Mouse (Mus musculus) heart, adult 18-20 months (tissue): ENCODE measurements around the gene 1700010I14Rik. TPM values are rescaled to one million over a fixed set of nuclear protein-coding genes. Genes with fewer than 3 reads are reported as not detected.
A peak's percentile ranks its signal among the peaks of the same experiment; 100 is the strongest.

Experiments used
- DNase-seq, 2 experiments: peaks; one replicate each; pipeline ENCODE4 v3.0.0; 2021 to 2022; ENCODE audit warnings: mixed read lengths in 1 of 2
- total RNA-seq, 2 experiments: library from RNA; stranded (reverse); gene quantifications; 2 replicates each; pipeline ENCODE4 v1.2.3; 2021

Gene 1700010I14Rik
- total RNA-seq, 2 experiments from 2014 or later: 0.18 TPM; not detected in 1

- no peak for DNase-seq
Observed at GRCm38 (mm10) chr17:9030181-9030580, 42.0 kb downstream of the 1700010I14Rik start.

- DNase-seq: peak; percentile 75 to 88
Observed at GRCm38 (mm10) chr17:9031241-9032141, 43.4 kb downstream of the 1700010I14Rik start.

DNA sequence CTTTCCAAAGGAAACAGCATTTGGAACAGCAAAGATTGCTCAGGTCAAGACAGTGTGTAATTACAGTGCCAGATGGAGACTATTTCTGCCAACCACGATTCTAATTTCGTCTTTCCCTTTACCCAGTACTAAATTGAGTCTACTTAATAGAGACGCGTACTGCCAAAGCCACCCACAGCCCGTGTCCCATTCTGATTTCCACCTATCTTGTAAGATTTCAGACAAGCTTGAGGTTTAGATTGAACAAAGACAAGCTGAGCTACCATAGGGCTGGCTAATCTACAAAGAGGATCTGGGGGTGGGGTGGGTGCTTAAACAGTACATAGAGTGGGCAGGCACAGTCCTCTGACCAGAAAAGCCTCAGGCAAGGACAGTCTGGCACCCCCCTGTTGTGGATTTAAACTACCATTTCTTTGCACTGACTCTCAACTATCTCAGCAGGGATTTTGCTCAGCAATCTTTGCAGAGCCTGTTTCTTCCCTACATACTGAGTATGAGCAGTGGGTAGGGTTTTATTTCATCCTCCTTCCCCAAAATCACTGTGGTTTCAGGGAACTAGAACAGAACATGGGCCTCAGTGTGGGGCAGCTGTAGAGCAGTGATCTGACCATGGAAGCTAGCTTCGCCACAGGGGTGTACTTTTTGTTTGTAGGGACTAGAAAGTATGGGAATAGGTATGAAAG lies 44.4 kb downstream of the 1700010I14Rik start:
- DNase-seq: peak; percentile 42 to 50

GRCm38 (mm10) chr17:9033511-9033910 lies 45.4 kb downstream of the 1700010I14Rik start:
- no peak for DNase-seq

DNA sequence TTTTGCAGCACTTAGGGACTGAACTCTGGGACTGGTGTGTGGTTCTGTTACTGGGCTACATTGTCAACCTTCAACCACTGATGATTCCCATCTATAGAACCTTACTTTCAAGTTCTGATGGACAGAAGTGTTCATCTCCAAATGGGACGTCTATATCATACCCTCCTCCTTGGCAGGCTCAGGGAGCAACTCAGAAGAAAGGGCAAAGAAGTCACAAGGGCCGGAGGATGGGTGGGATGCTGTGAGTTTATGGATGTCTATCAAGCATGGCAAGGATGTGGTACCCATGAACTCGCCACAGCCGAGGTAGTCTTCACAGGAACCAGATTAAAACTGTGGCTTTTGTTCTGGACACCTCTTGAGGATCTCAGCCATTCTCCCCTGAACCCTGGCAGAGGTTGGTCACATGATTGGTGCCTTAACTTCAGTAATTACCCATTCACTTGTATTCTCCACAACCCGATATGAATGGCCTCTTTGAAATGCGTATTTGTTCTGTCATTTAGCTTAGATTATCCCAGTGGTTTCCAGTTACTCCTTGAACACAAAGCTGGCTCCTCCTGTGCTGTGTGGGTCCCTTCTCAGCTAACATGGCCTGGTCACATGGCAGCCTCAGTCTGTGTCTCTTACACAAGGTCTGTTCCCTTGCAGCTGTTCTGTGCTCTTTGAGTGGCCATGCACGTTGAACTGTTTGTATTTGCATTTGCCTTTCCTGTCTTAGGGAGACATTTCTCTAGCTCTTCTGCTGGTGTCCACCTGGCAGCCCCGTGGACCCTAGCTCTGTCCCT lies 47.6 kb downstream of the 1700010I14Rik start:
- no peak for DNase-seq

GRCm38 (mm10) chr17:9042723-9043122 lies 54.6 kb downstream of the 1700010I14Rik start:
- DNase-seq: peak in 1 of 2 experiments; percentile 35

GRCm38 (mm10) chr17:9052441-9052980 lies 64.4 kb downstream of the 1700010I14Rik start:
- no peak for DNase-seq

DNA sequence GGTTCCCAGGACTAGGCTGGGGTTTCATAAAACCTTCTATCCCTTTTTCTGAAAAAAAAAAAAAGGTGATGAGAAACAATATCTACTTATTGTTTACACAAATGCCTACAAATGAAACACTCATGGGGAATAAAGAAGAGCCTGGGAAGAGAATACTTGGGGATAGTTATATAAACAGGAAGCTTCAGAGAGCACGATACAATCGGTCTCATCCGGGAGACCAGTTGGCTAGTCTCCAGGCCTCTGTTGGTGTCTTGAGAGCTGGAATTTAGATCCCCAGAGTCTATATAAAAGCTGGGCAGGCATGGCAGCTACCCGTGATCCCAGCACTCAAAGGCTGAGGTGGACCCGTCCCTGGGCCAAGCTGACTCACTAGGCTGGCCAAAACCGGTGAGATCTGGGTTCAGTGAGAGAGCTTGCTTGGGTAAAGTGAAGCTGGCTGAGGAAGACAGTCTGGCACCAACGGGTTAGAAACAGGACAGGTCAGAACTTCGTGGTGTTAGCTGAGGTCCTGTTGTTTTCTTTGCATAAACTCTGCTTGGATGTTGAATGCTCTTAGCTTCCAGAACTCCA lies 71.3 kb downstream of the 1700010I14Rik start:
- peak; percentile 2 to 3 for DNase-seq
